Mouse (Mus musculus): ENCODE data around the gene Btbd19.

The Btbd19 gene

DNA sequence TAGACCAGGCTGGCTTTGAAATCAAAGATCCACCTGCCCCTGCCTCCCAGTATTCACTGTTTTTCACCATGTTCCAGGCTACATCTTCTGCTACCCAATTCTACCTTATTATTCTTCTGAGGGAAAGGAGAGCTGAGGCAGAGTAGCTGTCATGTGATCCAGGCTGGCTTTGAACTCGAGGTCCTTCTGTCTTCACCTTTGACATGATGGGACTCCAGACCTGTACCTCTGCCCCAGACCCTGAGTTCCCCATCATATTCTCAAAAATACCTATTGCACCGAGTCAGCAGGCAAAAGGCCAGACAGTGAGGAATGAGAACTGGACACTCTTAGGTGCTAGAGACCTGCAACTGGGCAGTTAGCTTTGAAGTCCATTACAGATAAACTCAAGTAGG, 9.1 kb upstream of the Btbd19 start:
- DNase-seq (ENCODE audit: low spot score in 2 of 2), result no peak

DNA sequence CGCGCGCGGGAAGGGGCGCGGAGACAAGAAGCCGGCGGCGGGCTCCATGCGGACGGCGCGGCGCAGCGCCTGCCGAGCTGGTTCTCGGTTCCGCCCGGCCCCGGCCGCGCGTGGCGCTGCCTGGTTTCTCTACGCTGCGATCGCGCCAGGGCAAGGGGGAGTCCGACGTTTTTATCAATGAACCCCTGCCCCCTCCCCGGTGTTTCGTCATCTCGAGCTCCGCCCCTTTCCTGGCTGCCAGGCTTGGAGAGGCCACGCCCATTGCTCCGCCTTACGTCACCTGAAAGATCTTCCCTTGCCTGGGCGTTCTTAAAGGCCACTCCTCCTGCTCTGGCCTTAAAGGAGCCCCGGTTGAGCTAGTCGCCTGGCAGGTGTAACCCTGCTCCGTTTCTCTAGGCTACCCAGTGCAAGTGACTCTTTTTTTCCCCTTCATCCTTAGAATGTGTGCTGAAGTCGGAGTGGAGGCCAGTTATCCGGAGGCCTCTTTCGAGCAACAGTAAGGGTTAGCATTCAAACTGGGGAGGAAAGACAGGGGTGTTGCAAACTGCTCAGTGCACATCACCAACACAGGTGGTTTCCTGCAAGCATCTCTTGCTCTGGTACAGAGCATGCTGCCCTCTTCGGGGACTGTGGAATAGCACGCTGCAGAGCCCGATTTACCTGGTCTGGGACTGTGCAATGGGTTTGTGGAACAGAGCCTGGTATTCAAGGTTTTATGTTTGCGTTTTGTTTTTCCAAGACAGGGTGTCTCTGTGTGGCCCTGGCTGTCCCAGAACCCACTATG, 8.5 kb upstream of the Btbd19 start, which contains the start of gene Plk3:
Plk3 (minus strand) TSS at position 147 of the 784 bp plus-strand sequence.
- peak; percentile 95 to 98 for DNase-seq (ENCODE audit: low spot score in 2 of 2)

GRCm38 (mm10) chr4:117133366-117133796, 7.9 kb upstream of the Btbd19 start:
- DNase-seq (ENCODE audit: low spot score in 2 of 2), result no peak

DNA sequence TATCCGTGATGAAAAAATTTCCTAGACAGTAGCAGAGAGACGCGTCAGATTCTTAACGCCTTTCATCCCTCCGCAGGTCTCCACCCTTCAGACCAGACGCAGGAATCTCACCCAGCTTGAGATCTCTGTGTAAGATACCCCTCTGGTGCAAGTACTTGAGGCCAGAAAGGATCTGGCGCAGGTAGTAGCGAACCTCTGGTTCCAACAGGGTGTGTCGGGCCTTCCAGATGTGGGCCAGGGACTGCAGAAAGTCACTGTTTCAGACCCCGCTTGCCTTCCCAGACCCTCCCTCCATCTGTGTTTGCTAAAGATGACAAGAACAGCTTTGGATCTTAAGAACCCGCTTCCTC, 7.2 kb upstream of the Btbd19 start:
- no peak for DNase-seq (ENCODE audit: low spot score in 2 of 2)

GRCm38 (mm10) chr4:117131890-117132793, 6.6 kb upstream of the Btbd19 start:
- no peak for DNase-seq (ENCODE audit: low spot score in 2 of 2)

DNA sequence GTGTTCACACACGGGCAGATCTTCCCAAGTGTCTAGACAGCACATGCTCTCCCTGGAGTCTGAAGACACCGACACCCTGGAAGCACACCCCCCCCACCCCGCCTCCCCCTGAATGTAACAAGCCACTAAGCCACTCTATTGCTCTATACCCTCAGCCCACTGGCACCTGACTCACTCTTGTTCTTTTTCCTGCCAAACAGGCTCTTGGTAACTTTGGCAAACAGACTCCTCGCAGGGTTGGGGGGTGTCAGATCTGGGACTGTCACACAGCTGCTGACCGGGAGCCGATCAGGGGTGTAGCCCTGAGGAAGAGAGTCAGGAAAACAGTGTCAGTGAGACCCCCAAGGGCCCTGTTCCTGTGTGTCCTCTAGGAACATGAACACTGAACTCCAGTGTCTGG, 5.7 kb upstream of the Btbd19 start:
- no peak for DNase-seq (ENCODE audit: low spot score in 2 of 2)

- DNase-seq (ENCODE audit: low spot score in 2 of 2), result no peak
Measured at GRCm38 (mm10) chr4:117130790-117131189, 5.3 kb upstream of the Btbd19 start.

DNA sequence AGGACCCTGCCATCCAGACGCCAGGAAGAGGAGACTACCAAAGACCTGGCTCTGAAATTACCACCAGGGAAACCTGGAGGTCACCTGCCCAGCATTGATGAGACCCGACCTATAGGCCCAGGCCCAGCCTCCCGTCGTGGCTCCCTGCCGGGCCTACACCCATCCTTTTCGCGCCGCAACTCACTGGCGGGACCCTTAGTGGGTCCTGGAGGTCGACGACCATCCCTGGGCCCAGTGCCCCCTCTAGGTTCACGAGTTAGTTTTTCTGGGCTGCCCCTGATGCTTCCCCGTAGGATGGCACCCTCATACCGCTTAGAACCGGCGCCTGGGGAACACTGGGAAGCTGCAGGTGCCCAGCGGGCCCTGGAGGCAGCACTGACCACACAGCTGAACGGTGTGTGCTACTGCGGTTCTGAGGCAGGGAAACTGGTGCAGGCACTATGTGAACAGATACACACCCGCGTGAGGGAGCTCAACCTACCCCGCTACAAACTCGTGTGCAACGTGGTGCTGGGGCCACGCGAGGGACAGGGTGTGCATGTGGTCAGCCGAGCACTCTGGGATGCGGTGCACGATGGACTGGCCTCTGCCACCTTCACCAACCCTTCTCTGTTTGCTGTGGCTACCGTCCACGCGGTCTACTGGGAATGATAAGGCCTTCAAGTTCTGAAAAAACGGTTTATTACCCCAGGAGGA, 2.6 kb upstream of the Btbd19 start:
- DNase-seq (ENCODE audit: low spot score in 2 of 2), result no peak

DNA sequence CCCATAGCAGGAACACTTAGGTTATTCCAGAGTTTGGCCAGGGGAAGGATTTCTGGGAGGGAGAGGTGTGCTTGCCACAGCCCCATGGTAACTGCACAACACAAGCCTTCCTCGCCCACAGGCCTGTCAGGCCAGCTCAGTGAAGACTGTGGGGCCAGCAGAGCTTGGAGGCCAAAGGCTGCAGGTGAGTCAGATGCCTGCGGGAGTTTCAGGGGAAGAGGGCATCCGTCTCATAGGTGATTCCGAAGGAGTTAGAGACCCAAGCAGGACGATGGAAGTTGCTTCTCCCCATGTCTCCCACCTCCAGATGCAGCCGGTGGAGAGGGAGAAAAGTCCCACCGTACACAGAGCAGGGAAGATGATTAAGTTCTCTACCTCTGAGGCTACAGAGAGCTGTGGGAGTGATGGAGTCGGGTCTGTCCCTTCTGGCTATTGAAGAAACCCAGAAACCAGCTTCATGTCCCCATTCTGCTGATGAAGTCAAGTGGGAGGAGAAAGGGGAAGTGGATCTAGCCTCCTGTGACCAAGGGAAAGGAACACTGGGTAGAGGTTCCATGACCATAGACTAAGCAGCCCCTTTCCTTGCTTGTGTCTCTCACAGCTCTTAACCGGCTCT, 1.3 kb upstream of the Btbd19 start, which contains the start of gene Tctex1d4:
Tctex1d4 (plus strand) TSS at position 120 of the 616 bp plus-strand sequence.
- DNase-seq (ENCODE audit: low spot score in 2 of 2), result no peak

GRCm38 (mm10) chr4:117125910-117126674, 567 bp upstream of the Btbd19 start:
- peak in 1 of 2 experiments; percentile 44 for DNase-seq (ENCODE audit: low spot score in 2 of 2)

DNA sequence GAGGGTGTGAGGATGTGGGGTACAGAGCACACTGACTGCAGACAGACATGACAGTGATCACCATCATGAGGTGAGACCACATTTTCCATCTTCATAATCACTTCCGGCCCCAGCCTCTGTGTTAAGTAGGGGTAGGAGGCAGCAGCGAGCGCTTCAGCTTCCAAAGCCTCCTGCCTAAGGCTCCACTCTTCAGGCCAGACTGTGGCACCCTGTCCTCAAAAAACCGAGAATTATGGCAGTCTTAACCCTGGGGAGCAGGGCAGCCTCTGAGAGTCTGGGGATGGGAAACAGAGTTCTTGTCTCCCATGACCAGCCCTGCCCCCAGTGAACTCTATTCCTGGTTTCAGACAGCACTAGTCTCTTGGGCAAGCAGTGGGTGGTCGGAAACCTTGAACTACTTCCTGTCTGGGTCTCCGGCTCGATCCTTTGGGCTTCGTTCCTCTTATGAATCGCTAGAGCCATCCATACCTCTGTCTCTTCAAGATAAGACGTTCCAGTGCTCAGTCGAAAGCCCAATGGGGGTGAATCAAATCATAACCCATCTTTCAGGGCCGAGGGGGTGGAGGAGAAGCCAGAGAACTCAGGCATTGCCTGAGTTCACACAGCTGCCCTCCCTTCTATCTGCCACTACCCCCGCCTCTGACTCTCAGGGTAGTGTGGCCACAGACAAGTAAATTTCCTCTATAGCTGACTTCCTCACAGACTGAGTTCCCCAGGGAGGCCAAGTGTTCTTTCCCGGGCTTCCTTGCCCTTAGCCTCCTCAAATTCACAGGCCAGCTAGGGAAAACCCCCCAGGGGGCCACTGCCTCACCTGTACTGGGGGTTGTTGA, 792 bp downstream of the Btbd19 start:
- DNase-seq (ENCODE audit: low spot score in 2 of 2), result peak in 1 of 2 experiments; percentile 46

DNA sequence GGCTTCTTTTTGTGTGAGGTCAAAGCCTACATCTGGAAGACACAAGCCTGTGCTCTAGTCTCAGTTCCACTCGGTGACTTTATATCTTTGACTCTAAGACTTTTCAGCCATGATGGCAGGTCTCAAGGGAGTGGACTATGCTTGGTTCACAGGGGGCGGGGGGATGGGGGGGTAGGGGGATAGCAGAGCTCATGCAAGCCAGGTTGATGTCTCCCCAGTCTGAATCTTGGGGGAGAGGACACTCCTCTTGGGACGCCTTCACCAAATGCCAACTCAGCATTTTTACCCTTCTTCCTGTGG, 1.4 kb downstream of the Btbd19 start:
- DNase-seq (ENCODE audit: low spot score in 2 of 2), result no peak

- no peak for DNase-seq (ENCODE audit: low spot score in 2 of 2)
Measured at GRCm38 (mm10) chr4:117123546-117124217, 1.8 kb downstream of the Btbd19 start.

GRCm38 (mm10) chr4:117122209-117122608, 3.3 kb downstream of the Btbd19 start:
- DNase-seq (ENCODE audit: low spot score in 2 of 2), result no peak

- DNase-seq (ENCODE audit: low spot score in 2 of 2), result peak; percentile 91 to 93
Measured at GRCm38 (mm10) chr4:117120445-117121414, 4.8 kb downstream of the Btbd19 start.

DNA sequence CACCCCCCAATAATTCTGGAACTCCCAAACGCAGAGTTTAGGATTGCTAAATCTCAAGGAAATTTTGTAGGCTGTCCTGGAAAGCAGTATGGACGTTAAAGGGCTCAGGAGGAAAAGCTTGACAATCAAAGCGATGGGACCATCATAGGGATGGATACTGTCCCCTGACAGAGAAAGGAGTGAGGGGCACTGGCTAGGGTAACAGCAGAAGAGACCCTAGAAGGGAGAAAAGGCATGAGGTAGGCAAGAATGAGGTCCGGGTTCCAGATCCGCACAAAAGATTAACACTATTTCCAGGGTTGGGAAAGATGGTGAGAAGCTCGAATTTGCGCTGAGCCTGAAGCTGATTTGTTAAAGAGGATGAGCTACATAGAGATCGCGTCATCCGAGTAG, 5.5 kb downstream of the Btbd19 start:
- no peak for DNase-seq (ENCODE audit: low spot score in 2 of 2)

DNA sequence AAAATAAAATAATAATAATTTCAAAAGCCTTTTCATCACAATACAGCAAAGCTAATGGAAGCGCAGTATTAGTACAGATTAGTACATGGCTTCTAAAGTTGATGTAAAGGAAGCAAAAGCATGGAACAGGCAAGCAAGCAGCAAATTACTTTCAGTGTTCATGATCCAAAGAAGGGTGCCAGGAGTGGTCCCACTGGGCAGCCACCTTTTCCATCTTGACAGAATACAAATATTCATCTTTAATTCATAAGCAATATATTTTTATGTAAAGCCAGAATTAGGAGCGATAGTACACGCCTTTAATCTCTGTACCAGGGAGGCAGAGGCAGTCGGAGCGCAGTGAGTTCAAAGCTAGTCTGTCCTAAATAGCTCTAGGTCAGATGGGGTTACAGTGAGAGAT, 5.9 kb downstream of the Btbd19 start:
- no peak for DNase-seq (ENCODE audit: low spot score in 2 of 2)

- no peak for DNase-seq (ENCODE audit: low spot score in 2 of 2)
Measured at GRCm38 (mm10) chr4:117117931-117118330, 7.6 kb downstream of the Btbd19 start.
